Mouse (Mus musculus): ENCODE results near the gene Tacc3. TPM values are rescaled to one million over a fixed set of nuclear protein-coding genes. Genes with fewer than 3 reads are reported as not detected.
A peak's percentile ranks its signal among the peaks of the same experiment; 100 is the strongest.

Gene Tacc3
- 1 to 10 TPM; 1.6 to 3.1 TPM for total RNA-seq (2021)
- long read RNA-seq, experiment 1, partial matches to known transcripts = 0 of 1 reads
- long read RNA-seq, experiment 1, other reads (novel, unspliced or antisense) = 1 of 1 reads
- long read RNA-seq, experiment 2, partial matches to known transcripts = 0 of 1 reads
- long read RNA-seq, experiment 2, other reads (novel, unspliced or antisense) = 1 of 1 reads

GRCm38 (mm10) chr5:33657787-33658663, at the start of gene Tacc3, which contains the start of gene Tmem129:
Gene Tacc3, plus strand, starts transcription at chr5:33658128.
Gene Tmem129, minus strand, starts transcription at chr5:33658416.
- intact Hi-C loops (cut with DNase I) = loop anchor here (10.0 kb wide), 1 partner anchor 527 kb away; the partner anchor contains the start of gene Mxd4

GRCm38 (mm10) chr5:33609226-33609625, 48.7 kb upstream of the Tacc3 start:
- DNase-seq = no peak
- intact Hi-C loops (cut with DNase I) = no loop called here

More at GRCm38 (mm10) chr5:33657787-33658663, at the start of gene Tacc3, which contains the start of gene Tmem129:
- peak; percentile 95 to 96 for DNase-seq

GRCm38 (mm10) chr5:33611795-33612194, 46.1 kb upstream of the Tacc3 start:
- no peak for DNase-seq
- intact Hi-C loops (cut with DNase I) = no loop called here

GRCm38 (mm10) chr5:33614391-33614790, 43.5 kb upstream of the Tacc3 start:
- intact Hi-C loops (cut with DNase I) = no loop called here
- no peak for DNase-seq

GRCm38 (mm10) chr5:33622671-33623070, 35.3 kb upstream of the Tacc3 start:
- intact Hi-C loops (cut with DNase I) = no loop called here
- DNase-seq = no peak

- DNase-seq = no peak
- intact Hi-C loops (cut with DNase I) = no loop called here
These were observed 34.2 kb upstream of the Tacc3 start for GRCm38 (mm10) chr5:33623766-33624165.

GRCm38 (mm10) chr5:33627968-33628367, 30.0 kb upstream of the Tacc3 start:
- no peak for DNase-seq
- intact Hi-C loops (cut with DNase I) = no loop called here

GRCm38 (mm10) chr5:33628820-33629300, 29.1 kb upstream of the Tacc3 start:
- intact Hi-C loops (cut with DNase I) = no loop called here
- DNase-seq = peak in 1 of 2 experiments; percentile 64

GRCm38 (mm10) chr5:33629301-33629987, 28.5 kb upstream of the Tacc3 start, which contains the start of the genes Fam53a and Gm9903:
Gene Fam53a, minus strand, starts transcription at chr5:33629635.
Gene Gm9903, plus strand, starts transcription at chr5:33629925.
- peak; percentile 100 for DNase-seq
- intact Hi-C loops (cut with DNase I) = no loop called here

GRCm38 (mm10) chr5:33630061-33630460, 27.9 kb upstream of the Tacc3 start:
- peak in 1 of 2 experiments; percentile 38 for DNase-seq
- intact Hi-C loops (cut with DNase I) = no loop called here

GRCm38 (mm10) chr5:33630615-33631014, 27.3 kb upstream of the Tacc3 start:
- intact Hi-C loops (cut with DNase I) = no loop called here
- peak in 1 of 2 experiments; percentile 47 for DNase-seq

GRCm38 (mm10) chr5:33632526-33632925, 25.4 kb upstream of the Tacc3 start:
- intact Hi-C loops (cut with DNase I) = no loop called here
- no peak for DNase-seq

GRCm38 (mm10) chr5:33635361-33635760, 22.6 kb upstream of the Tacc3 start:
- intact Hi-C loops (cut with DNase I) = no loop called here
- DNase-seq = no peak

- no peak for DNase-seq
- intact Hi-C loops (cut with DNase I) = no loop called here
These were observed 20.1 kb upstream of the Tacc3 start for GRCm38 (mm10) chr5:33637606-33638350.

GRCm38 (mm10) chr5:33638826-33639225, 19.1 kb upstream of the Tacc3 start:
- intact Hi-C loops (cut with DNase I) = no loop called here
- DNase-seq = no peak

- intact Hi-C loops (cut with DNase I) = no loop called here
- DNase-seq = peak in 1 of 2 experiments; percentile 30
These were observed 17.3 kb upstream of the Tacc3 start for GRCm38 (mm10) chr5:33640652-33641051.

- DNase-seq = no peak
- intact Hi-C loops (cut with DNase I) = loop anchor here (10.0 kb wide), 1 partner anchor 534 kb away; the partner anchor contains the start of gene Mxd4
These were observed 6.9 kb upstream of the Tacc3 start for GRCm38 (mm10) chr5:33651017-33651416.

GRCm38 (mm10) chr5:33651541-33651920, 6.4 kb upstream of the Tacc3 start:
- no peak for DNase-seq
- intact Hi-C loops (cut with DNase I) = loop anchor here (10.0 kb wide), 1 partner anchor 533 kb away; the partner anchor contains the start of gene Mxd4

GRCm38 (mm10) chr5:33651921-33652782, 5.8 kb upstream of the Tacc3 start, which contains the start of gene Slbp:
Gene Slbp, minus strand, starts transcription at chr5:33652574.
- DNase-seq = peak; percentile 94 to 96
- intact Hi-C loops (cut with DNase I) = loop anchor here (10.0 kb wide), 1 partner anchor 533 kb away; the partner anchor contains the start of gene Mxd4

All from gastrocnemius, postnatal 36 days (tissue).